Mouse (Mus musculus) forebrain, embryonic 12.5 days (tissue): ENCODE measurements around the gene Gipc3. TPM values are rescaled to one million over a fixed set of nuclear protein-coding genes. Genes with fewer than 3 reads are reported as not detected.

Experiments
- ATAC-seq: fragments of 200-750 bp; cut with Nextera tagmentation; 2 replicates; pipeline ENCODE4 v1.8.0; 2017; ENCODE audit warnings: moderate TSS enrichment; ENCODE audit not compliant: low FRiP score
- H3K27ac ChIP-seq: fragments of 300-500 bp; sonication (generic); 2 replicates; pipeline ENCODE4 v1.5.1; 2016; ENCODE audit warnings: mild to moderate bottlenecking
- H3K27me3 ChIP-seq: fragments of 300-500 bp; sonication (generic); 2 replicates; pipeline ENCODE4 v1.6.1; 2016; ENCODE audit warnings: mild to moderate bottlenecking
- H3K36me3 ChIP-seq: fragments of 300-500 bp; sonication (generic); replicated peaks from 2 replicates; pipeline ENCODE4 v1.6.1; 2016; ENCODE audit warnings: mild to moderate bottlenecking
- H3K4me1 ChIP-seq: fragments of 300-500 bp; sonication (generic); 2 replicates; pipeline ENCODE4 v1.6.1; 2016
- H3K4me2 ChIP-seq: fragments of 300-500 bp; sonication (generic); 2 replicates; pipeline ENCODE4 v1.6.1; 2016; ENCODE audit warnings: mild to moderate bottlenecking, moderate library complexity
- H3K4me3 ChIP-seq: fragments of 300-500 bp; sonication (generic); replicated peaks from 2 replicates; pipeline ENCODE4 v1.5.1; 2016; ENCODE audit warnings: mild to moderate bottlenecking
- H3K9ac ChIP-seq: fragments of 300-500 bp; sonication (generic); 2 replicates; pipeline ENCODE4 v1.6.1; 2016; ENCODE audit warnings: mild to moderate bottlenecking
- H3K9me3 ChIP-seq: fragments of 300-500 bp; sonication (generic); 2 replicates; pipeline ENCODE4 v1.6.1; 2016
- WGBS: fragments of 180-500 bp; shearing (Covaris S2); methylation state at CpG from one replicate; pipeline ENCODE4 v1.1.7; 2016; 5-methylcytosine and 5-hydroxymethylcytosine counted together
- polyA plus RNA-seq: library from polyadenylated mRNA; unstranded; fragments of >200 nt; fragmentation: Nextera tagmentation; extraction: Ambion mirVana; gene quantifications from 2 replicates; pipeline ENCODE4 v1.2.1, GENCODE M21; 2016

Gene Gipc3
- polyA plus RNA-seq, 1 experiment from 2014 or later = not detected

DNA sequence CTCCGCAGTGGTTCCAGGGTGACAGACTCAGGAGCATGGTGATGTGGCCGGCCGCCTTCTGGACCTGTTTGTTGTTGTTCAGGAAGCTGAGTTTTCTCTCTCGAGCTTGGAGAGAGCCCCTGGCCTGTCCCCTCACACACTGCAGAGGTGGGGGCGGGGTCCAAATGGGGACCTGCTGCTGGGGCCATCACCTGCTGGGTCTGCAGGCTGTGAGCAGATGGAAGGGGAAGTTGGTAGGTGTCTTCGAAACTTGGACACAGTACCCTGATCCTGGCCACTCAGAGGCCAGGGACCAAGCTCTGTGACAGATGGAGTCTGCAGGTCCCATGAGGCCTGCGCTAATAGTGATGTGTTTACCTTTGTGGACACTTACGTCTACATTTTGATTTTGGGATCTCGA lies 41.7 kb downstream of the Gipc3 start:
- Histone ChIP-seq H3K9me3 (no peaks in the 10 kb centered on the region), H3K27ac (no peak overlapping the region), H3K4me3 (no peak overlapping the region), H3K27me3 (no peaks in the 10 kb centered on the region), H3K36me3 (peaks cover 14% of the 10 kb centered on the region), H3K9ac (no peak overlapping the region), H3K4me1 (peaks cover 33% of the 10 kb centered on the region), H3K4me2 (no peak overlapping the region)
- WGBS = 86% methylated on average over 9 of the region's 9 CpGs
- no peak for ATAC-seq

DNA sequence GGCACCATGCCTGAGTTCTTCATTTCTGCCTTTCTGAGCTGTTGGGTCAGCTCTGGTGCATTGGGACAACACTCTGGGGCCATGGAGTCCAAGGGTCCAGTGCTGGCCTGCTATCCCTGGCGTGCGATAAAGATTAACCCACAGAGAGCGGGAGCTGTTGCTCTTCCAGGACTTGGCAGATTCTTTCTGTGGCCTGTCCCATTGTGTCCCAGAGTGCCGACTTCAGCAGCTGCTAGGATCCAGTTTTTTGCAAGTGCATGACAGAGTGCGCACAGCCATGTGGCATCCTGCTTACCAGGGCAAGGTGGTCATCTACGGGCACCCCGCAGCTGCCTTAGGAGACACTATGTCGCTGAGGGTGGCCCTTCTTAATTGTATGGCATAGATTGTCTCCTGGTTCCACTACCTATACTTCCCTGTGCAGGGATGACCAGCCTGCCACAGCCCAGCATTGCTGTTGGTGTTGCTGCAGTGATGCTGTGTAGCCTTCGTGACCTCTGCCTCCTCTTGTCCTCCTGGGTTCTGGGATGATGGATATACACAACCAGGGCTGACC lies 42.6 kb downstream of the Gipc3 start:
- Histone ChIP-seq H3K27ac (no peak overlapping the region), H3K4me3 (no peak overlapping the region), H3K27me3 (no peaks in the 10 kb centered on the region), H3K9me3 (no peaks in the 10 kb centered on the region), H3K36me3 (peaks cover 11% of the 10 kb centered on the region; the same call in 1 of the 2 replicates), H3K4me2 (no peak overlapping the region), H3K4me1 (peaks cover 37% of the 10 kb centered on the region), H3K9ac (no peak overlapping the region)
- WGBS = 85% methylated on average over 9 of the region's 9 CpGs
- ATAC-seq = no peak

DNA sequence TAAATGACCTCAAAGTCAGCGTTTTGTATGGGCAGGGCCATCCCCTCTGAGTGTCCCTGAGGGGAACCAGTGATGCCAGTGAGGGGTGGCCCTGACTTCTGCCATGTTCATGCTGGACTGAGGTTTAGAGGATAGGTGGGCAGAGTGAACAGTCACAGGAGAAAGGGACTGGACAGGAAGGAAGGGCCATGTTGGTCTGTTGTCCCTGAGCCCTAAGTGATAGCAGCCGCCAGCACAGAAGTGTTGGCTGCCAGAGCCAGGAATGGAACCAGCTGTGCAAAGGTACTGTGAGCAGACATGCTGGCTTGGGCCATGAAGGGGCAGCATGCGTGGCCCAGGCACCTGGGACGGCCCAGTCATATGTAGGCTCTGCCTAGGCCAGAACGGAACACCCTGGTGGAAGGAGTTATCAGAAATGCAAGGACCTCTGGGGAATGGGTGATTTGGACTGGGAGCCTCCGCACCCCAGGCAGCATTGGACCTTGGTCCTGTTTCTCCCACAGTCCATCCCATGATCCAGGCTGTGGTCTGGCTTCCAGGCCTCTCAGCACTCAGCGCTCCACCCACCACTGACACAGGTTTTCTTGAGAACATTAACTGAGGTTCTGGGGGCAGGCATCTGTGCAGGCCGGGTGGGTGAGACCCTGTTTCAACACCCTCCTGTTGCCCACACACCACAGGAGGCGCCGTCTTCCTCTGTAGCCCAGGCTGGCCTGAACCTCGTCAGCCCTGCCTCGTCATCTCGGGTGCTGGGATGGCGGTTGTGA lies 43.3 kb downstream of the Gipc3 start:
- Histone ChIP-seq H3K27ac (no peak overlapping the region), H3K9ac (peak overlapping the region; percentile 7; the same call in 1 of the 2 replicates), H3K36me3 (peaks cover 12% of the 10 kb centered on the region; the same call in 1 of the 2 replicates), H3K27me3 (no peaks in the 10 kb centered on the region), H3K4me3 (no peak overlapping the region), H3K4me1 (peaks cover 43% of the 10 kb centered on the region), H3K4me2 (no peak overlapping the region), H3K9me3 (no peaks in the 10 kb centered on the region)
- ATAC-seq = no peak
- 88% methylated on average over 14 of the region's 14 CpGs for WGBS

DNA sequence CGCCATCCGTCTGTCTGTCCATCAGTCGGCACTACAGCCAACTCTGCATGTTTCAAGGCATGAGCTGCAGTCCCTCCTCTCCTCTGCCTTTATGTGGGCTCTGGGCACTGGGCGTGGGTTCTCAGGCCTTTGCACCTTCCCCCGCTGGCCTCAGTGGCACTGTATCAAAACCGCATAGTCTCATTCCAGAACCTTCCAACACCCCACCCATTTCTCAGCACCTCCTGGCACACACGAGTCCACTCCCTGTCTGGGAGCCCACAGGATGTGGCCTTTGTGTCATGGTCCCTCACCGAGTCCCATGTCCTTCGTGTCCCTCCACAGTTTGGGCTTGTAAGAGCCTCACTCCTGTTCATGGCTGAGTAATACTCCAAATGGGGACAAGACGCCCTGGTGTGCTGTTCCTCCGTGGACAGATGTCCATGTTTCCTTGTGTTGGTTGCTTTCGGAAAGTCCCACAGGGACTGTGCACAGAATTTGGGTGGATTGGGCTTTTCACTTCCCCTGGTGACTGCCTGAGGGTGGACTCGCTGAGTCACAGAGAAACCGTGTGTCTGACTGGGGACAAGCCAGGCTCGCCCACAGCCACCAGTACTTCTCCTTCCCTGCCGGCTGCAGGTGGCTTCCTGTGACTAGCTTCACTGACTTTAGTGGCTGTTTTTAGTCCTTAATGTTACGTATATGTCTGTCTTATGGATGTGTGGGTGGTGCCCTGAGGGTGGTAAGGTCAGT lies 44.5 kb downstream of the Gipc3 start:
- peaks cover 49% of the 10 kb centered on the region for H3K4me1 ChIP-seq
- H3K4me3 ChIP-seq = no peak overlapping the region
- 96% methylated on average over 17 of the region's 17 CpGs for WGBS
- no peak for ATAC-seq
- H3K27me3 ChIP-seq = no peaks in the 10 kb centered on the region
- no peak overlapping the region for H3K4me2 ChIP-seq
- no peak overlapping the region for H3K9ac ChIP-seq
- peaks cover 12% of the 10 kb centered on the region; the same call in 1 of the 2 replicates for H3K36me3 ChIP-seq
- no peaks in the 10 kb centered on the region for H3K9me3 ChIP-seq
- H3K27ac ChIP-seq = no peak overlapping the region

DNA sequence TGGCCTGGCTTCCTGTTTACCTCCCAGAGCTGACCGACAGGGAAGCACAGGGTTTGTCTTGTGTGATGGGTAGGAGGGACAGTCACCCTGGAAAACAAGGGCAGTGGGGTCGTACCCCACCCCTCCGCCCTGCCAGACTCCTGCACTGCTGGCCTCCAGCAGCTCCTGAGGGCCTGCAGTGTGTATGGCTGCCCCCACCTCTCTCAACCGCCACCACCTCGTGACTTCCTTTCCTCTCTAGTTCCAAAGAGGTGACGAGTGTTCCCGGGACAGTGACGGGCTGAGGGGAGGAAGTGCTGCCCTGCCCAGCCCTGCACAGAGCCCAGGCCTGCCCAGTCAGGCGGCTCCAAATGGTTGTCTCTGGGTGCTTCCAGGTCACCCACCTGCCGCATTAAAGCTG lies 45.2 kb downstream of the Gipc3 start:
- no peak overlapping the region for H3K9ac ChIP-seq
- H3K36me3 ChIP-seq = peaks cover 12% of the 10 kb centered on the region; the same call in 1 of the 2 replicates
- H3K27me3 ChIP-seq = no peaks in the 10 kb centered on the region
- WGBS = 84% methylated on average over 10 of the region's 10 CpGs
- H3K9me3 ChIP-seq = no peaks in the 10 kb centered on the region
- no peak overlapping the region for H3K4me3 ChIP-seq
- peaks cover 44% of the 10 kb centered on the region for H3K4me1 ChIP-seq
- H3K4me2 ChIP-seq = no peak overlapping the region
- no peak overlapping the region for H3K27ac ChIP-seq
- ATAC-seq = no peak

DNA sequence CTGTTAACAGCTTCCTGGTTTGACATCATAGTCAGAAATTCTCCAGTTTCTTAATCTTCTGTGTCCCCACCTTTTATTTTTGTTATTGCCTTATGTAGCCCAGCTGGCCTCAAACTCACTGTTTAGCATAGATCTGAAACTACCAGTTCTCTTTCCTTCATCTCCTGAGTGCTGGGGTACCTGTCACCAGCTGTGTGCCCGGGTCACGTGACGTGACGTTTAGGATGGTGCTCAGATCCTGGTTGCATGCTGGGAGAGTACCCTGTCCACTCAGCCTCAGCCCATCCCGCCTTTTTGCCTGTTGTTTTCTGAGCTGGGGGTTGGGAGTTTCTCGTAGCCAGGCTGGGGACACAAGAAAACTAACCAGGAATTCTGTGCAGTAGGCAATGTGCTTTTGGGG lies 45.8 kb downstream of the Gipc3 start:
- WGBS = 84% methylated on average over 6 of the region's 6 CpGs
- Histone ChIP-seq H3K4me1 (peaks cover 38% of the 10 kb centered on the region), H3K4me2 (no peak overlapping the region), H3K27ac (no peak overlapping the region), H3K9ac (no peak overlapping the region), H3K36me3 (peaks cover 12% of the 10 kb centered on the region; the same call in 1 of the 2 replicates), H3K27me3 (no peaks in the 10 kb centered on the region; the same call in 1 of the 2 replicates), H3K4me3 (no peak overlapping the region), H3K9me3 (no peaks in the 10 kb centered on the region)
- no peak for ATAC-seq

DNA sequence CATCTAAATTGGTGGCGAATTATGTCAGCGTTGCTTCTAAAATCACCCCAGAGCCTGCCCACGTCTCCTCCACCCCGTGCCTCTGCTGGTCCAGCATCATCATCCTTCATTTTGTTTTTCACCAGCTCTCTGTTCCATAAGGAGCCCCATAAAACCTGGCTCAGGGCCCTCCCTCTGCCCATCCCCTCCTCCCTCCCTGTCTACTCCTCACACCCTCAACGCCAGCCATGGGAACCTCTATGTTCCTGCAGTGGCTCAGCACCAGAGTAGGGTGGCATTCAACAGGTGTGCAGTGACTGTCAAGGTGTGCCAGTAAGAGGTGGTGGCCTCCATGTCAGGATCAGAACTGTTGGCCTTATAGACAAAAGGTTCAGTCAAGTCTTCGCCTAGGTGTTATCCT lies 47.9 kb downstream of the Gipc3 start:
- H3K4me2 ChIP-seq = peak overlapping the region; percentile 98; the same call in 1 of the 2 replicates
- H3K36me3 ChIP-seq = peaks cover 12% of the 10 kb centered on the region; the same call in 1 of the 2 replicates
- H3K4me1 ChIP-seq = peaks cover 40% of the 10 kb centered on the region
- H3K9ac ChIP-seq = 0 out of 2 replicates have a peak overlapping the region, but pooled peaks have one; percentile 30
- no peak overlapping the region for H3K4me3 ChIP-seq
- no peak for ATAC-seq
- H3K27me3 ChIP-seq = peaks cover 13% of the 10 kb centered on the region
- no peaks in the 10 kb centered on the region for H3K9me3 ChIP-seq
- H3K27ac ChIP-seq = no peak overlapping the region
- WGBS = 93% methylated on average over 6 of the region's 6 CpGs

DNA sequence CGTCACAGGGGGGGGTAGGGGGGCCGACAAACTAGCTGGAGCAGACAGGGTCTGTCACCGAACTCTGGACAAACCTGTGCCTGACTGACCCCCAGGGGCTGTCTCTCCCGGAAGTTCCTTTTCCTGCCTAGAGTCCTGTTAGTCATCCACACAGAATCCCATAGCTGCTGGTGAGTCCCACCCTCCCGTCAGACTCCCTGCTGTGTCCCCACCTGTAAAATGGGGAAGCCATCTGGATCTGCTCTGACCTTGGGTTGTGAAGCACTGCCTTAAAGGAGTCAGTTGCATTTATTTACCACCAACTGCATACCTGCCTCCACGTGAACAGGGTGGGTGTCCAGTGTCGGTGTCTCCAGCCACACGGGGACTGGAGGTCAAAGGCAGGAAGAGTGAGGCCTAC lies 48.6 kb downstream of the Gipc3 start:
- Histone ChIP-seq H3K27ac (no peak overlapping the region), H3K36me3 (peaks cover 12% of the 10 kb centered on the region; the same call in 1 of the 2 replicates), H3K27me3 (peaks cover 21% of the 10 kb centered on the region), H3K9ac (peak overlapping the region; percentile 82), H3K9me3 (no peaks in the 10 kb centered on the region), H3K4me2 (peak overlapping the region; percentile 98), H3K4me3 (peak overlapping the region; percentile 87), H3K4me1 (peaks cover 37% of the 10 kb centered on the region)
- 79% methylated on average over 8 of the region's 8 CpGs for WGBS
- no peak for ATAC-seq

DNA sequence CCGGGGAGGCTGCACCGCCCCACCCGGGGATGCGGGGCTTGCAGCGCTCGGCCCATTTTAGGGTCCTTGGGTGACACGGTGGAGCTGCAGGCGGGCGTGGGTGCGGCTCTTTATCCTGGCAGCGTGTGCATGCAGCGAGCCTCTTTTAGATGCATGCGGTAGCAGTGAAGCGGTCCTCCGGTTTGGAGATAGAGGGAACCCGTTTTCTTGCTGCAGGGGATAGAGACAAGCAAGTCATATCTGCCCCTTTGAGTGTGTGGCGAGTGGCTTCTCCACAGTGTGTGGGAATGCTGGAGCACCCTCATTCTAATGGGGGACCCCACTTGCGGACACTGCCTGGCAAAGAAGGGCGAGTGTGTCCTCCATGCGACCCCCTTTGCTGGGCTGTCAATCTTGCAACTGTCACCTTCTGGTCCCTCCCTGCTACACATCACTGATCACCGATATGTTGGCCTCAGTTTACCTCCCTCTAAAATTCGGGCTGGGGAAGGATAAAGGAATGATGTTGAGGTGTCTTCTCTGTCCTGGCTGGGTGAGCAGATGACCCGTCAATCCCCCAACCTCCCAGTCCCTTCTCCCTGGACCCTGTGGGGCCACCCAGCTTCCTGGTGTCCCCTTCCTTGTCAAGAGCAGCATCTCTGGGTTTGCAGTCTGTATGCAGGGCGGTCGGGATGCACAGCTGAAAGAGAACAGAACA lies 49.6 kb downstream of the Gipc3 start:
- peak; percentile 13 for ATAC-seq
- Histone ChIP-seq H3K4me2 (peak overlapping the region; percentile 98), H3K4me1 (peaks cover 39% of the 10 kb centered on the region), H3K9me3 (no peaks in the 10 kb centered on the region), H3K27me3 (peaks cover 24% of the 10 kb centered on the region), H3K36me3 (peaks cover 12% of the 10 kb centered on the region; the same call in 1 of the 2 replicates), H3K27ac (peak overlapping the region; percentile 91), H3K4me3 (peak overlapping the region; percentile 87), H3K9ac (peak overlapping the region; percentile 82)
- 3% methylated on average over 25 of the region's 25 CpGs for WGBS

DNA sequence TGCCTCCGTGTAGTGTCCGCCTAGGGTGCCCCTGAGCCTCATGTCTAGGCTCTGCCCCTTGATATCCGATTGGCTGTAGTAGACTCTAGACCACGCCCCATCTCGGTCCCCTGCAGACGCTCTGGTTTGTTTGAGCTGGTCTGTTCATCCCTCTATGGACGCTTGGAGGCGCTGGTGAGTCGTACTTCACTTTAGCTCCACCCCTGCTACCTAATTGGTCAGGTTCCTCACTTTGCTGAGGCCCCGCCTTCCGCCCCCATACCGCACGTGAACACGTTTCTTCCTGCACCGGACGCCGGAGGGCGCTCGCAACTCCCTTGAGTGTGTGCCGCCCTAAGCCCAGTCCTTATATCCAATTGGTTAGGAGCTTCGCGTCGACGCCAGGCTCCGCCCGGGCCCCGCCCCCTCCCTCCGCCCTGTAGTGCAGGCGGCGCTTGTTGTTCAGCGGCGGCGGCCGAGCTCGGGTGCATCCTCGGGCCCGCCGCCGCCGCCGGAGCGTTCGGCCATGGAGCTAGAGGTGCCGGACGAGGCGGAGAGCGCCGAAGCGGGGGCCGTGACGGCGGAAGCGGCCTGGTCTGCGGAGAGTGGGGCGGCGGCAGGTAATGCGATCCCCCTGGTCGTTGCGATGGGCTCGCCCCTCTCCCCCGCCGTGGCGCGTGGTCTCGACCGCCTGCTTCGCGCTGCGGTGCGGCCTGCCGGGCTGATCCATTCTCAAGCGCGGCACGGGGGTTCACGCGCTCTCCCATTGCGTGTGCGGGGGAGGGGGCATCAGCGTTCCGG lies 50.3 kb downstream of the Gipc3 start, which contains the start of gene Pip5k1c:
Gene Pip5k1c (plus strand): TSS at position 410 of the 780 bp plus-strand sequence.
- Histone ChIP-seq H3K9ac (peak within 1 kb of the TSS; percentile 82), H3K27me3 (peaks cover 31% of the 10 kb centered on the region), H3K36me3 (peaks cover 12% of the 10 kb centered on the region; the same call in 1 of the 2 replicates), H3K9me3 (no peaks in the 10 kb centered on the region), H3K27ac (peak within 1 kb of the TSS; percentile 91), H3K4me3 (peak within 1 kb of the TSS; percentile 87), H3K4me1 (peaks cover 44% of the 10 kb centered on the region), H3K4me2 (peak within 1 kb of the TSS; percentile 98)
- under 1% methylated on average over 74 of the region's 80 CpGs for WGBS
- ATAC-seq = peak; percentile 95

DNA sequence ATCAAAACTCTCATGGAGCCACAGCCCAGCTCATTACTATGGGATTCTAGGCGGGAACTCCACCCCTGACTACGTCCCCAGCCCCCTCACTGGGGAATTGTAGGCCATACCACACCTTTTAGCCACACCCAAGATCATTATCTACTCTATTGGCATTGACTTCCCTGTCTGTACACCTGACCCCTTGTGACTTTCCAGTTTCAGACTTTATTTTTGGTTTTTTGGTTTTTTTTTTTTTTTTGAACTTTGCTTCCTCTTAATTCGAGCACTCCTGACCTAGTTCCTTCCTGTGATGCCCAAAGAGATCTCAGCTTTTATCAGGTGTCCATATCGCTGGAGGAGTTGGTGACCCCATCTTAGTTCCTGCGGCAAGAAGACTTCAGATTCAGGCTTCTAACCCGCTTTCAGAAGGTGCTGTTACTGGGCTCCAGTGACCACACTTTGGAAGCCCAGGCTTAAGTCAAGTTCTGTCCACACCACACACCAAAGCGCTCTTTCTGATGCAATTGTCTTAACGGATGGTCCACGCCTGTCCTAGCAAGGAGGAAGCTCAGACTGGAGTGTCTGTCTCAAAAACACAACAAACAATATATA lies 51.5 kb downstream of the Gipc3 start, which contains the start of gene Tjp3:
Gene Tjp3 (minus strand): TSS at position 71 of the 594 bp plus-strand sequence.
- H3K27me3 ChIP-seq = peaks cover 32% of the 10 kb centered on the region
- ATAC-seq = no peak
- 73% methylated on average over 9 of the region's 9 CpGs for WGBS
- H3K36me3 ChIP-seq = peaks cover 12% of the 10 kb centered on the region; the same call in 1 of the 2 replicates
- H3K4me2 ChIP-seq = peak within 1 kb of the TSS; percentile 6; the same call in 1 of the 2 replicates
- no peak within 1 kb of the TSS for H3K9ac ChIP-seq
- H3K27ac ChIP-seq = no peak within 1 kb of the TSS
- peaks cover 44% of the 10 kb centered on the region for H3K4me1 ChIP-seq
- H3K4me3 ChIP-seq = peak within 1 kb of the TSS; percentile 87; the same call in 1 of the 2 replicates
- H3K9me3 ChIP-seq = no peaks in the 10 kb centered on the region
